Mouse (Mus musculus): ENCODE results near the gene Ceacam18. TPM values are rescaled to one million over a fixed set of nuclear protein-coding genes. Genes with fewer than 3 reads are reported as not detected.
A peak's percentile ranks its signal among the peaks of the same experiment; 100 is the strongest.

The Ceacam18 gene
- polyA plus RNA-seq (2014; fragmentation: Nextera tagmentation; extraction: Ambion mirVana) = not detected in 2 replicates

DNA sequence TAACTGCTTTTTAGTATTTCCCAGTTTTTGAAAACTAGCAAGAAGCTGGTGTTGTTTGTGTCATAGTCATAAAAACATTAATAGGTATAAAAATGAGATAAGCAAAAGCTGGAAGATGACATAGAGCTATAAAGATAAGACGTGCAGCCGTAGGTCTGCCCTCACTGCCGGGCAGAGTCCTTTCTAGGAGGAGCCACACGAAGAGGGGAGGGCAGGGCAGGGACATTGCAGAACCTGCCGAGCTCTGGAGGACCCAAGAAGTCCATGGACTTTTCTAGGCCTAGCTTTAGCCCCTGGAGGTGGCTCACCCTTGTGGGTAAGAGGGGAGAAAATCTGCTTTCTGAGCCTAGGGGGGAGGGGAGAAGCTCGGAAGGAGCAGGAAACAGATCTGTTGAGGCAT, at the start of gene Ceacam18:
TSS of gene Ceacam18 (plus strand) at position 208 of the 400 bp plus-strand sequence.
- no peaks in the 10 kb centered on the region for H3K27me3 ChIP-seq (ENCODE audit: control insufficient read depth, insufficient read depth, low read length)
- no peak for DNase-seq (ENCODE audit: low spot score)
- no peak within 1 kb of the TSS for H3K27ac ChIP-seq (replicated peaks; ENCODE audit: low read depth, low read length)
- H3K36me3 ChIP-seq (ENCODE audit: control insufficient read depth, insufficient read depth, low read length) = no peaks in the 10 kb centered on the region
- no peak within 1 kb of the TSS for H3K4me3 ChIP-seq (ENCODE audit: low read depth, low read length)
- H3K9me3 ChIP-seq (ENCODE audit: control insufficient read depth, low read length) = no peaks in the 10 kb centered on the region
- ATAC-seq (ENCODE audit: insufficient number of reproducible peaks, low FRiP score, low TSS enrichment, low read depth) = no peak
- no peak within 1 kb of the TSS for H3K9ac ChIP-seq (ENCODE audit: low read length)
- no peak within 1 kb of the TSS for H3K4me2 ChIP-seq (ENCODE audit: low read depth, severe bottlenecking)
- H3K4me1 ChIP-seq (ENCODE audit: control insufficient read depth, insufficient read depth, low read length) = no peaks in the 10 kb centered on the region
- 70% methylated on average over 6 of the region's 6 CpGs for WGBS

DNA sequence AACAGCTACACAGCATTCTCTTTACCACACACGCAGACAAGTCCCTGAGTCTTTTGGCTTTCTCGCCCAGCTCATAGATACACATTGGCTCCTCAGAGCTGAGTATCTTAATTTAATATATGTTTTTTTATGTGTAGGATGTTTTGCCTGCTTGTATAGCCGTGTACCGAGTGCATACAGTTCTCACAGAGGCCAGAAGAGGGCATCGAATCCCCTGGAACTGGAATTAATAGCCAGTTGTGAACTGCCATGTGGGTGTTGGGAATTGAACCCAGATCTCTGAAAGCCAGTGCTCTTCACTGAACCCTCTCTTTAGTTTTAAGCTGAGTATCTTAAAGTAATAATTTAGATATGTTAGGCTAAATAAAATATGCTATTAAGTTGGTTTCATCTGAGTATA, 49.7 kb upstream of the Ceacam18 start:
- Histone ChIP-seq H3K4me2 (ENCODE audit: low read depth, severe bottlenecking) (no peak overlapping the region), H3K9me3 (ENCODE audit: control insufficient read depth, low read length) (no peaks in the 10 kb centered on the region), H3K4me3 (ENCODE audit: low read depth, low read length) (no peak overlapping the region), H3K4me1 (ENCODE audit: control insufficient read depth, insufficient read depth, low read length) (peaks cover 4% of the 10 kb centered on the region; the same call in 1 of the 2 replicates), H3K27ac (replicated peaks; ENCODE audit: low read depth, low read length) (no peak overlapping the region), H3K36me3 (ENCODE audit: control insufficient read depth, insufficient read depth, low read length) (peaks cover 29% of the 10 kb centered on the region), H3K27me3 (ENCODE audit: control insufficient read depth, insufficient read depth, low read length) (no peaks in the 10 kb centered on the region), H3K9ac (ENCODE audit: low read length) (no peak overlapping the region)
- DNase-seq (ENCODE audit: low spot score) = no peak
- no peak for ATAC-seq (ENCODE audit: insufficient number of reproducible peaks, low FRiP score, low TSS enrichment, low read depth)
- WGBS = 94% methylated on average over 5 of the region's 5 CpGs

DNA sequence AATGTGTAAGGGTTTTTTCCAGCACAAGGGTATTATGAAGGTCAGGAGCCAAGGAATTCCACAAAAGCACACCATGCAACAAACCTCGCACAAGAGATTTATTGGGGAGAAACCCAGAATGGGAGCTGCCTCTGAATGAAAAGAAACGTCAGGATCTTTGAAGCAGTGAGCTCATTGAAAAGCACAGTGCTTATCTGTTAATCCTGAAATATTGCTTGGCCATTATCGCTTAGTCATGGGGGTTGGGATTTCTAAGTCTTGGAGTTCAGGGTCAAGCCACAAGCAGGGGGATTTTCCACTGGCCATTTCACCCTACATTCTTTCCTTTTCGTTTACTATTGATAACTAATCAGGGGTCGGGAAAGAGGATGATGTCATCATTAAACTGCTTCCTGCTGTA, 32.6 kb upstream of the Ceacam18 start:
- no peaks in the 10 kb centered on the region for H3K4me1 ChIP-seq (ENCODE audit: control insufficient read depth, insufficient read depth, low read length)
- ATAC-seq (ENCODE audit: insufficient number of reproducible peaks, low FRiP score, low TSS enrichment, low read depth) (no peak), DNase-seq (ENCODE audit: low spot score) (no peak)
- H3K9me3 ChIP-seq (ENCODE audit: control insufficient read depth, low read length) = no peaks in the 10 kb centered on the region
- H3K4me3 ChIP-seq (ENCODE audit: low read depth, low read length) = no peak overlapping the region
- no peaks in the 10 kb centered on the region for H3K36me3 ChIP-seq (ENCODE audit: control insufficient read depth, insufficient read depth, low read length)
- no peak overlapping the region for H3K9ac ChIP-seq (ENCODE audit: low read length)
- 49% methylated on average over 5 of the region's 5 CpGs for WGBS
- no peaks in the 10 kb centered on the region for H3K27me3 ChIP-seq (ENCODE audit: control insufficient read depth, insufficient read depth, low read length)
- H3K27ac ChIP-seq (replicated peaks; ENCODE audit: low read depth, low read length) = no peak overlapping the region
- H3K4me2 ChIP-seq (ENCODE audit: low read depth, severe bottlenecking) = no peak overlapping the region

DNA sequence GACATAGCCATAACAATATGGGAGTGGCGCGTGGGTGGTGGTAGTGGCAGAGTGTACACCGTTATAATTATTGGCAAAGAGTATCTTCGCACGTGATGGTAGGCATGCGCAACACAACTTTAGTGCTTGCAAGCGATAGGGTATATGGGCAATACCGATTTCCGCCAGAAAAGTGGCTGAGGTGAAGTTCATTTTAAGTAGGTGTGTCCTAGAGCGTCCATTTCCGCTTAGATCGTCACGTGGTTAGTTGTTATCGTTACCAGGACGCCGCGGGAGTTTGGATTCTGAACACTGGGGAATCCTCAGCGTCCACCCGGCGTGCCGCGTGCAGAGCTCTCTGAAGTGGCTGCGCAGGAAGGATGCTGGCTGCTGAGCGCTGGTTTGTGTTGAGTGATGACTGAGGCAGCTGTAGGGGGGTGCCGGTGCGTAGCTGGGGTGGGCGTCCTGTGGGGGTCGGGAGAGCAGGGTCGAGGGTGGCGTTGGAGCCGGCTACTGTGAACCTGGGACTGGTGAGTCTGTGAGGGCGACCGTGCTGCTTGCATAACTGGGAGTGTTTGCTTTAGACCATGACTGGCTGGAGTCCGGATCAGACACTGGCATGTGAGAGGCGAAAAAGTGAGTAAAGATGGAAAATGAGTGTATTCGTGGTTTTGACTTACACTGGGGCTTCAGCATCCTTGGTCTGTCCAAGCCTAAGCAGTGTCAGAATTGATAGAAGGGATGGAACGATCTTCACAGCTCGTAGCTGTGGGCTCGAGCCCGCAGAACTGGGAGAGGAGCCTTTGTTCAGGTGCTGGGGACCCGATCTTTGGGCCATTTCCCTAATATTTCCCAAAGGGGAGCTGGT, 27.4 kb upstream of the Ceacam18 start, which contains the start of gene Zfp819:
TSS of gene Zfp819 (plus strand) at position 274 of the 847 bp plus-strand sequence.
- H3K4me2 ChIP-seq (ENCODE audit: low read depth, severe bottlenecking) = peak within 1 kb of the TSS; percentile 79
- 16% methylated on average over 41 of the region's 41 CpGs for WGBS
- DNase-seq (ENCODE audit: low spot score) (peak; percentile 77), ATAC-seq (ENCODE audit: insufficient number of reproducible peaks, low FRiP score, low TSS enrichment, low read depth) (peak; percentile 80)
- H3K27me3 ChIP-seq (ENCODE audit: control insufficient read depth, insufficient read depth, low read length) = no peaks in the 10 kb centered on the region
- peak within 1 kb of the TSS; percentile 43 for H3K4me3 ChIP-seq (ENCODE audit: low read depth, low read length)
- no peak within 1 kb of the TSS for H3K27ac ChIP-seq (replicated peaks; ENCODE audit: low read depth, low read length)
- no peaks in the 10 kb centered on the region for H3K36me3 ChIP-seq (ENCODE audit: control insufficient read depth, insufficient read depth, low read length)
- peak within 1 kb of the TSS; percentile 47; the same call in 1 of the 2 replicates for H3K9ac ChIP-seq (ENCODE audit: low read length)
- H3K4me1 ChIP-seq (ENCODE audit: control insufficient read depth, insufficient read depth, low read length) = no peaks in the 10 kb centered on the region
- no peaks in the 10 kb centered on the region for H3K9me3 ChIP-seq (ENCODE audit: control insufficient read depth, low read length)

DNA sequence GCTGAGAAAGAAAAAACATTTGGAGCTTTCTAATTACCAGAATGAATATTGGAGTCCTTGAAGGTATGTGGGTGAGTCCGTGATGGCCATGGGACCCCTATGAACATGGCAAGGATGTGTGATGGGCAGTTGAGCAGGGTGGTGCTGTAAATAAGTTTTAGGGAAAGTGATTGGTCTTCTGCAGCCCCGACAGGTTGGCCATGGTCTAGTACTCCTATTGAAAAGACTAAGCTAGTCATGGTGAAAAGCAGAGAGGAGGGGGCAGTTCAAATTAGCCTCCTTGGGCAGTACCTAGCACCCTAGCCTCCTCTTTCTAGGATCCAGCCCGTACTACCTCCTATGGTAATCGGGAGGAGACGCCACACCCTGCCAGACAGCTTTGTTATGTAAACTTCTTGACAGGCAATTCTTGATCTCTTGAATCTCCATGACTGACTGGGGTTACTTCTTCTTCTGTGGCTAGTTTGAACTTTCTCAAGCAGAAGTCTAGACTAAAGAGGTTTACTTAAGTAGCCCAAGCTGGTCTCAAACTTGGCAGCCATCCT, 26.7 kb upstream of the Ceacam18 start:
- no peak overlapping the region for H3K4me3 ChIP-seq (ENCODE audit: low read depth, low read length)
- peak overlapping the region; percentile 79 for H3K4me2 ChIP-seq (ENCODE audit: low read depth, severe bottlenecking)
- DNase-seq (ENCODE audit: low spot score) (no peak), ATAC-seq (ENCODE audit: insufficient number of reproducible peaks, low FRiP score, low TSS enrichment, low read depth) (no peak)
- H3K9ac ChIP-seq (ENCODE audit: low read length) = no peak overlapping the region
- H3K36me3 ChIP-seq (ENCODE audit: control insufficient read depth, insufficient read depth, low read length) = no peaks in the 10 kb centered on the region
- no peak overlapping the region for H3K27ac ChIP-seq (replicated peaks; ENCODE audit: low read depth, low read length)
- no peaks in the 10 kb centered on the region for H3K9me3 ChIP-seq (ENCODE audit: control insufficient read depth, low read length)
- WGBS = 34% methylated on average over 5 of the region's 5 CpGs
- H3K4me1 ChIP-seq (ENCODE audit: control insufficient read depth, insufficient read depth, low read length) = no peaks in the 10 kb centered on the region
- H3K27me3 ChIP-seq (ENCODE audit: control insufficient read depth, insufficient read depth, low read length) = no peaks in the 10 kb centered on the region

DNA sequence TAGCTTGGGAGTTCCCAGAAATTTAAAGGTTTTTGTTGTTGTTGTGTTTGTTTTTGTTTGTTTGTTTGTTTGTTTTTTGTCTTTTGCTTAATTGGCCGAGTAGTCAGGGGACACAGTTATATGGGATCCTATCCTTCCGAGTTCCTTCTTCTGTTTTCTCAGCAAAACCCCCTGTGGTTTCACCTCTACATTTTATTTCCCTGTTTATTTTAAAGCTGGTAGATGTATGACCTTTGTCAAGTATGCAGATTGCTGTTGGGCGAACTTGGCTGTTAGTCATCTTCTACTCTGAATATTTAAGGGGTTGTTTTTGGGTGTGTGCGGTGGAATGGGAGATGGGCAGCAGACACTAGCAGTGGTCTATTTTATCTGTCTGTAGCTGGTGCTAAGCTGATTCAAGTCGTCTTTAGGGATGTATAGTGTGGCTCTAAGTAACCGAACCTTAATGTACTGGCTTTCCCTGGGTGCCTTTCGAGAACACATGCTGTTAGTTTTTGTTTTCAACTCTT, 26.1 kb upstream of the Ceacam18 start:
- ATAC-seq (ENCODE audit: insufficient number of reproducible peaks, low FRiP score, low TSS enrichment, low read depth) = no peak
- H3K9ac ChIP-seq (ENCODE audit: low read length) = no peak overlapping the region

DNA sequence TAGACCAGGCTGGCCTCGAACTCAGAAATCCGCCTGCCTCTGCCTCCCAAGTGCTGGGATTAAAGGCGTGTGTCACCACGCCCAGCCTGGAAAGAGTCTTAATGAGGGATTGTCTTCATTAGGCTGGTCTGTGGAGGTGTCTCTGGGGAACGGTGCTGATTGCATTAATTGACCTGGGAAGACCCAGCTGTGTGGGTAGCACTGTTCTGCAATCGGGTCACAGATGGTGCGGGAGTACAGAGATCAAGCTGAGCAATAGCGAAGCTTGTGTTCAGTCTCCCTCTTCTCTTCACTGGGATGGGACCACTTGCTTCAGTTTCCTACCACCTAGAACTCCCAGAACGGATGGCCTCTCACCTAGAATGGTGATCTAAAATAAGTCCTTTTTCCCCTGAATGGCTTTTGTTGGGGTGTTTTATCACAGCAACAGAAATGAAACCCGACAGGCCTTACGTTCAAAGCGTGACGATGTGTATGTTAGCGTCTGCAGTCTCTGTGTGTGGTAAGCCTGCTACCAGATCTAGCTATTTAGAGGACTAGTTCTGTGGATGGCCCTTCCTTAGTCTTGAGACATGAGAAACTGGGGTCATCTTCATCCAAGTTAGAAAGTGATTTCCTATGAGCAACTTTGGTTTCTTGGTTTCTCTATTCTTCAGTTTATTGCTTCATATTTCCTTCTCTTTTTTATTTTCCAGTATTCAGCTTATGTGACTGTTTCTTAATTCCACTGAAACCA, 20.5 kb upstream of the Ceacam18 start:
- H3K27ac ChIP-seq (replicated peaks; ENCODE audit: low read depth, low read length) = no peak overlapping the region
- 92% methylated on average over 14 of the region's 14 CpGs for WGBS
- H3K36me3 ChIP-seq (ENCODE audit: control insufficient read depth, insufficient read depth, low read length) = no peaks in the 10 kb centered on the region
- no peaks in the 10 kb centered on the region for H3K4me1 ChIP-seq (ENCODE audit: control insufficient read depth, insufficient read depth, low read length)
- no peak overlapping the region for H3K4me3 ChIP-seq (ENCODE audit: low read depth, low read length)
- no peak overlapping the region for H3K4me2 ChIP-seq (ENCODE audit: low read depth, severe bottlenecking)
- no peak for DNase-seq (ENCODE audit: low spot score)
- no peak for ATAC-seq (ENCODE audit: insufficient number of reproducible peaks, low FRiP score, low TSS enrichment, low read depth)
- no peaks in the 10 kb centered on the region for H3K9me3 ChIP-seq (ENCODE audit: control insufficient read depth, low read length)
- no peaks in the 10 kb centered on the region for H3K27me3 ChIP-seq (ENCODE audit: control insufficient read depth, insufficient read depth, low read length)
- H3K9ac ChIP-seq (ENCODE audit: low read length) = no peak overlapping the region

More for the DNA sequence above, 26.1 kb upstream of the Ceacam18 start:
- 79% methylated on average over 7 of the region's 7 CpGs for WGBS
- no peak for DNase-seq (ENCODE audit: low spot score)
- Histone ChIP-seq H3K36me3 (ENCODE audit: control insufficient read depth, insufficient read depth, low read length) (no peaks in the 10 kb centered on the region), H3K4me1 (ENCODE audit: control insufficient read depth, insufficient read depth, low read length) (no peaks in the 10 kb centered on the region), H3K27ac (replicated peaks; ENCODE audit: low read depth, low read length) (no peak overlapping the region), H3K9me3 (ENCODE audit: control insufficient read depth, low read length) (no peaks in the 10 kb centered on the region), H3K4me2 (ENCODE audit: low read depth, severe bottlenecking) (no peak overlapping the region), H3K27me3 (ENCODE audit: control insufficient read depth, insufficient read depth, low read length) (no peaks in the 10 kb centered on the region), H3K4me3 (ENCODE audit: low read depth, low read length) (no peak overlapping the region)

DNA sequence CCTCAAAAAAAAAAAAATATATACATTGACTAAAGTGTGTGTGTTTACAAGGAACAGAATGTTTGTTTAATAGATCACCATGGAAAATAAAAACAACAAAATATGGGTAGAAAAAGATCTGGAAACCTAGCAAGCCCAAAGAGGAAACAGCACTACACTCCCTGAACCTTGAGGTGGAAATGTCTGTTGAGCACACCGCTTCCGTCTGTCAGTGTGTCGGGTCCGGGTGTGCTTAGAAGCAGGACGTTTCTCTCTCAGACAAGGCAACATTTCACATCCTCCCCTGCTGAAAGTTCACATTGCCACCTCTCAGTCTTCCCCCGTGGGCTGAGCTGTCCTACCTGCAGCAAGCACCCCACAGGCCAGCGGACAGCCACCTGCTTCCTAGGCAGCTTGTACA, 11.6 kb upstream of the Ceacam18 start:
- Histone ChIP-seq H3K27me3 (ENCODE audit: control insufficient read depth, insufficient read depth, low read length) (no peaks in the 10 kb centered on the region), H3K9ac (ENCODE audit: low read length) (no peak overlapping the region), H3K27ac (replicated peaks; ENCODE audit: low read depth, low read length) (no peak overlapping the region), H3K4me1 (ENCODE audit: control insufficient read depth, insufficient read depth, low read length) (no peaks in the 10 kb centered on the region), H3K4me2 (ENCODE audit: low read depth, severe bottlenecking) (no peak overlapping the region), H3K4me3 (ENCODE audit: low read depth, low read length) (no peak overlapping the region), H3K36me3 (ENCODE audit: control insufficient read depth, insufficient read depth, low read length) (no peaks in the 10 kb centered on the region), H3K9me3 (ENCODE audit: control insufficient read depth, low read length) (no peaks in the 10 kb centered on the region)
- DNase-seq (ENCODE audit: low spot score) (no peak), ATAC-seq (ENCODE audit: insufficient number of reproducible peaks, low FRiP score, low TSS enrichment, low read depth) (no peak)
- WGBS = 84% methylated on average over 7 of the region's 7 CpGs
